Mouse (Mus musculus): ENCODE results near the gene Id2.

GRCm38 (mm10) chr12:25143492-25143891 lies 46.6 kb upstream of the Id2 start:
- TF ChIP-seq POLR2A (IDR thresholded peaks at IDR 0.05; ENCODE audit: low read depth, low read length) (no peak), CTCF (IDR thresholded peaks at IDR 0.05; ENCODE audit: extremely low read depth, insufficient read length, insufficient replicate concordance, low read depth, low read length) (no peak)

Measured in small intestine, adult 2 months (tissue).